Mouse (Mus musculus) thymus, adult 2 months (tissue): ENCODE measurements at regions not wholly inside any gene's neighbourhood (a gene's known extent, or its start where the extent isn't known, plus 50 kb on each side); places are given as distances from the start of the nearest gene placed in this dataset.

Experiments
- DNase-seq: peaks from one replicate; pipeline ENCODE4 v3.0.0; 2021
- H3K27ac ChIP-seq: fragments of 200-500 bp; 2 replicates; pipeline ENCODE4 v1.5.1; 2012; ENCODE audit warnings: low read length, control low read depth; ENCODE audit not compliant: control insufficient read depth, insufficient read depth
- H3K27me3 ChIP-seq: fragments of 200-500 bp; 2 replicates; pipeline ENCODE4 v1.6.1; 2012; ENCODE audit warnings: mild to moderate bottlenecking, low read length, moderate library complexity, mixed read lengths; ENCODE audit not compliant: control insufficient read depth, insufficient read depth
- H3K36me3 ChIP-seq: fragments of 200-500 bp; 2 replicates; pipeline ENCODE4 v1.6.1; 2012; ENCODE audit warnings: mild to moderate bottlenecking, low read length, moderate library complexity; ENCODE audit not compliant: control insufficient read depth, insufficient read depth
- H3K4me1 ChIP-seq: fragments of 200-500 bp; replicated peaks from 2 replicates; pipeline ENCODE4 v1.6.1; 2012; ENCODE audit warnings: low read length; ENCODE audit not compliant: control insufficient read depth, insufficient read depth
- H3K4me3 ChIP-seq: fragments of 200-500 bp; 2 replicates; pipeline ENCODE4 v1.5.1; 2012; ENCODE audit warnings: mild to moderate bottlenecking, low read length, control low read depth, moderate library complexity; ENCODE audit not compliant: control insufficient read depth, insufficient read depth
- CTCF ChIP-seq: fragments of 200-500 bp; IDR thresholded peaks from 2 replicates; pipeline ENCODE4 v1.5.1; 2012; ENCODE audit warnings: mild to moderate bottlenecking, control low read depth, low read length, moderate library complexity, borderline replicate concordance; ENCODE audit not compliant: control insufficient read depth, poor library complexity, insufficient read depth; ENCODE audit errors: extremely low read depth
- POLR2A ChIP-seq: fragments of 200-500 bp; IDR thresholded peaks from 2 replicates; pipeline ENCODE4 v1.6.1; 2012; ENCODE audit warnings: mild to moderate bottlenecking, low read length, control low read depth, moderate library complexity; ENCODE audit not compliant: control insufficient read depth, poor library complexity, insufficient read depth; ENCODE audit errors: extremely low read depth
- WGBS: fragments of 180-500 bp; shearing (Covaris S2); methylation state at CpG from one replicate; pipeline ENCODE4 v1.1.7; 2018; 5-methylcytosine and 5-hydroxymethylcytosine counted together

GRCm38 (mm10) chr14:9087103-9087502 lies 421.1 kb upstream of the 4930452B06Rik start:
- TF ChIP-seq CTCF (no peak), POLR2A (no peak)
- DNase-seq = no peak

GRCm38 (mm10) chr14:9079632-9080031 lies 413.6 kb upstream of the 4930452B06Rik start:
- Histone ChIP-seq H3K4me3 (no peak overlapping the region), H3K36me3 (no peaks in the 10 kb centered on the region), H3K27ac (no peak overlapping the region), H3K27me3 (no peaks in the 10 kb centered on the region), H3K4me1 (no peaks in the 10 kb centered on the region)
- 81% methylated on average over 2 of the region's 2 CpGs for WGBS
- TF ChIP-seq CTCF (no peak), POLR2A (no peak)
- DNase-seq = no peak

More at GRCm38 (mm10) chr14:9087103-9087502, 421.1 kb upstream of the 4930452B06Rik start:
- Histone ChIP-seq H3K27ac (no peak overlapping the region), H3K36me3 (no peaks in the 10 kb centered on the region), H3K4me3 (no peak overlapping the region), H3K27me3 (no peaks in the 10 kb centered on the region), H3K4me1 (no peaks in the 10 kb centered on the region)

- Histone ChIP-seq H3K27me3 (no peaks in the 10 kb centered on the region), H3K27ac (no peak overlapping the region), H3K36me3 (no peaks in the 10 kb centered on the region), H3K4me1 (no peaks in the 10 kb centered on the region), H3K4me3 (no peak overlapping the region)
- TF ChIP-seq CTCF (no peak), POLR2A (no peak)
- 84% methylated on average over 1 of the region's 1 CpGs for WGBS
- DNase-seq = no peak
These were observed 413.0 kb upstream of the 4930452B06Rik start for GRCm38 (mm10) chr14:9079014-9079413.

GRCm38 (mm10) chr14:9071176-9071575 lies 405.1 kb upstream of the 4930452B06Rik start:
- no peak overlapping the region for H3K4me3 ChIP-seq
- no peaks in the 10 kb centered on the region for H3K36me3 ChIP-seq
- TF ChIP-seq POLR2A (no peak), CTCF (no peak)
- H3K27ac ChIP-seq = no peak overlapping the region
- no peaks in the 10 kb centered on the region for H3K27me3 ChIP-seq
- no peaks in the 10 kb centered on the region for H3K4me1 ChIP-seq
- WGBS = 65% methylated on average over 3 of the region's 3 CpGs
- no peak for DNase-seq

GRCm38 (mm10) chr14:9060058-9060457 lies 394.0 kb upstream of the 4930452B06Rik start:
- Histone ChIP-seq H3K36me3 (no peaks in the 10 kb centered on the region), H3K4me1 (no peaks in the 10 kb centered on the region), H3K27ac (no peak overlapping the region), H3K4me3 (no peak overlapping the region), H3K27me3 (no peaks in the 10 kb centered on the region)
- TF ChIP-seq POLR2A (no peak), CTCF (no peak)
- 78% methylated on average over 9 of the region's 9 CpGs for WGBS
- no peak for DNase-seq

GRCm38 (mm10) chr14:9028811-9029210 lies 362.8 kb upstream of the 4930452B06Rik start:
- Histone ChIP-seq H3K4me3 (no peak overlapping the region), H3K4me1 (no peaks in the 10 kb centered on the region), H3K27me3 (no peaks in the 10 kb centered on the region), H3K36me3 (no peaks in the 10 kb centered on the region), H3K27ac (no peak overlapping the region)
- WGBS = 87% methylated on average over 6 of the region's 6 CpGs
- TF ChIP-seq POLR2A = no peak
- no peak for TF ChIP-seq CTCF
- no peak for DNase-seq

- no peaks in the 10 kb centered on the region for H3K27me3 ChIP-seq
- no peaks in the 10 kb centered on the region for H3K36me3 ChIP-seq
- TF ChIP-seq CTCF (no peak), POLR2A (no peak)
- H3K4me1 ChIP-seq = no peaks in the 10 kb centered on the region
- H3K27ac ChIP-seq = no peak overlapping the region
- H3K4me3 ChIP-seq = no peak overlapping the region
- WGBS = 93% methylated on average over 6 of the region's 6 CpGs
- DNase-seq = no peak
These were observed 349.8 kb upstream of the 4930452B06Rik start for GRCm38 (mm10) chr14:9015826-9016225.
